Mouse (Mus musculus): ENCODE data around the gene Cdh22. TPM values are rescaled to one million over a fixed set of nuclear protein-coding genes. Genes with fewer than 3 reads are reported as not detected.

Gene Cdh22
- polyA plus RNA-seq, 1 experiment from 2014 or later: not detected

GRCm38 (mm10) chr2:165158317-165158716, 76.3 kb downstream of the Cdh22 start:
- no peak overlapping the region for H3K4me2 ChIP-seq (ENCODE audit: low read depth, low read length)
- WGBS (ENCODE audit: insufficient replicate concordance): 54% methylated on average over 4 of the region's 4 CpGs
- H3K9me3 ChIP-seq (replicated peaks; ENCODE audit: control insufficient read depth, low read length): no peaks in the 10 kb centered on the region
- no peak overlapping the region for H3K27ac ChIP-seq (ENCODE audit: low read length)
- no peaks in the 10 kb centered on the region for H3K4me1 ChIP-seq (ENCODE audit: control insufficient read depth, low read depth, low read length)
- H3K27me3 ChIP-seq (ENCODE audit: control insufficient read depth, insufficient read depth, low read depth, low read length): no peaks in the 10 kb centered on the region
- H3K4me3 ChIP-seq (ENCODE audit: low read depth, low read length): no peak overlapping the region
- no peak for ATAC-seq (ENCODE audit: low read depth)
- no peaks in the 10 kb centered on the region for H3K36me3 ChIP-seq (ENCODE audit: control insufficient read depth, insufficient read depth)
- no peak overlapping the region for H3K9ac ChIP-seq (ENCODE audit: low read depth, low read length)

GRCm38 (mm10) chr2:165157900-165158299, 76.8 kb downstream of the Cdh22 start:
- Histone ChIP-seq H3K4me1 (ENCODE audit: control insufficient read depth, low read depth, low read length) (no peaks in the 10 kb centered on the region), H3K4me3 (ENCODE audit: low read depth, low read length) (no peak overlapping the region), H3K9me3 (replicated peaks; ENCODE audit: control insufficient read depth, low read length) (no peaks in the 10 kb centered on the region), H3K9ac (ENCODE audit: low read depth, low read length) (no peak overlapping the region), H3K27me3 (ENCODE audit: control insufficient read depth, insufficient read depth, low read depth, low read length) (no peaks in the 10 kb centered on the region), H3K36me3 (ENCODE audit: control insufficient read depth, insufficient read depth) (no peaks in the 10 kb centered on the region), H3K27ac (ENCODE audit: low read length) (no peak overlapping the region), H3K4me2 (ENCODE audit: low read depth, low read length) (no peak overlapping the region)
- WGBS (ENCODE audit: insufficient replicate concordance): 59% methylated on average over 11 of the region's 11 CpGs
- no peak for ATAC-seq (ENCODE audit: low read depth)

- no peak for ATAC-seq (ENCODE audit: low read depth)
- Histone ChIP-seq H3K4me1 (ENCODE audit: control insufficient read depth, low read depth, low read length) (no peaks in the 10 kb centered on the region), H3K4me3 (ENCODE audit: low read depth, low read length) (no peak overlapping the region), H3K9ac (ENCODE audit: low read depth, low read length) (no peak overlapping the region), H3K27me3 (ENCODE audit: control insufficient read depth, insufficient read depth, low read depth, low read length) (no peaks in the 10 kb centered on the region), H3K4me2 (ENCODE audit: low read depth, low read length) (no peak overlapping the region), H3K9me3 (replicated peaks; ENCODE audit: control insufficient read depth, low read length) (no peaks in the 10 kb centered on the region), H3K27ac (ENCODE audit: low read length) (no peak overlapping the region), H3K36me3 (ENCODE audit: control insufficient read depth, insufficient read depth) (no peaks in the 10 kb centered on the region)
- 21% methylated on average over 12 of the region's 12 CpGs for WGBS (ENCODE audit: insufficient replicate concordance)
These were observed 81.6 kb downstream of the Cdh22 start for GRCm38 (mm10) chr2:165153006-165153405.

GRCm38 (mm10) chr2:165149741-165150140, 84.9 kb downstream of the Cdh22 start:
- H3K27me3 ChIP-seq (ENCODE audit: control insufficient read depth, insufficient read depth, low read depth, low read length): no peaks in the 10 kb centered on the region
- H3K36me3 ChIP-seq (ENCODE audit: control insufficient read depth, insufficient read depth): no peaks in the 10 kb centered on the region
- H3K4me3 ChIP-seq (ENCODE audit: low read depth, low read length): no peak overlapping the region
- 40% methylated on average over 3 of the region's 3 CpGs for WGBS (ENCODE audit: insufficient replicate concordance)
- no peaks in the 10 kb centered on the region for H3K4me1 ChIP-seq (ENCODE audit: control insufficient read depth, low read depth, low read length)
- H3K9ac ChIP-seq (ENCODE audit: low read depth, low read length): no peak overlapping the region
- no peak overlapping the region for H3K27ac ChIP-seq (ENCODE audit: low read length)
- H3K9me3 ChIP-seq (replicated peaks; ENCODE audit: control insufficient read depth, low read length): no peaks in the 10 kb centered on the region
- no peak for ATAC-seq (ENCODE audit: low read depth)
- H3K4me2 ChIP-seq (ENCODE audit: low read depth, low read length): no peak overlapping the region

GRCm38 (mm10) chr2:165145821-165146220, 88.8 kb downstream of the Cdh22 start:
- ATAC-seq (ENCODE audit: low read depth): no peak
- no peaks in the 10 kb centered on the region for H3K4me1 ChIP-seq (ENCODE audit: control insufficient read depth, low read depth, low read length)
- no peaks in the 10 kb centered on the region for H3K36me3 ChIP-seq (ENCODE audit: control insufficient read depth, insufficient read depth)
- H3K9ac ChIP-seq (ENCODE audit: low read depth, low read length): no peak overlapping the region
- H3K9me3 ChIP-seq (replicated peaks; ENCODE audit: control insufficient read depth, low read length): no peaks in the 10 kb centered on the region
- no peaks in the 10 kb centered on the region for H3K27me3 ChIP-seq (ENCODE audit: control insufficient read depth, insufficient read depth, low read depth, low read length)
- no peak overlapping the region for H3K4me2 ChIP-seq (ENCODE audit: low read depth, low read length)
- WGBS (ENCODE audit: insufficient replicate concordance): 60% methylated on average over 13 of the region's 13 CpGs
- H3K27ac ChIP-seq (ENCODE audit: low read length): no peak overlapping the region
- H3K4me3 ChIP-seq (ENCODE audit: low read depth, low read length): no peak overlapping the region

- no peak overlapping the region for H3K9ac ChIP-seq (ENCODE audit: low read depth, low read length)
- no peak for ATAC-seq (ENCODE audit: low read depth)
- H3K4me1 ChIP-seq (ENCODE audit: control insufficient read depth, low read depth, low read length): no peaks in the 10 kb centered on the region
- 61% methylated on average over 14 of the region's 14 CpGs for WGBS (ENCODE audit: insufficient replicate concordance)
- H3K27me3 ChIP-seq (ENCODE audit: control insufficient read depth, insufficient read depth, low read depth, low read length): no peaks in the 10 kb centered on the region
- no peak overlapping the region for H3K27ac ChIP-seq (ENCODE audit: low read length)
- H3K4me3 ChIP-seq (ENCODE audit: low read depth, low read length): no peak overlapping the region
- no peaks in the 10 kb centered on the region for H3K36me3 ChIP-seq (ENCODE audit: control insufficient read depth, insufficient read depth)
- H3K9me3 ChIP-seq (replicated peaks; ENCODE audit: control insufficient read depth, low read length): no peaks in the 10 kb centered on the region
- H3K4me2 ChIP-seq (ENCODE audit: low read depth, low read length): no peak overlapping the region
These were observed 91.2 kb downstream of the Cdh22 start for GRCm38 (mm10) chr2:165143487-165143886.

GRCm38 (mm10) chr2:165136049-165136448, 98.6 kb downstream of the Cdh22 start:
- no peak overlapping the region for H3K4me2 ChIP-seq (ENCODE audit: low read depth, low read length)
- 8% methylated on average over 16 of the region's 16 CpGs for WGBS (ENCODE audit: insufficient replicate concordance)
- no peak overlapping the region for H3K27ac ChIP-seq (ENCODE audit: low read length)
- H3K27me3 ChIP-seq (ENCODE audit: control insufficient read depth, insufficient read depth, low read depth, low read length): peaks cover 4% of the 10 kb centered on the region; the same call in 1 of the 2 replicates
- H3K4me1 ChIP-seq (ENCODE audit: control insufficient read depth, low read depth, low read length): peaks cover 3% of the 10 kb centered on the region
- H3K36me3 ChIP-seq (ENCODE audit: control insufficient read depth, insufficient read depth): no peaks in the 10 kb centered on the region
- H3K4me3 ChIP-seq (ENCODE audit: low read depth, low read length): no peak overlapping the region
- no peaks in the 10 kb centered on the region for H3K9me3 ChIP-seq (replicated peaks; ENCODE audit: control insufficient read depth, low read length)
- no peak overlapping the region for H3K9ac ChIP-seq (ENCODE audit: low read depth, low read length)
- ATAC-seq (ENCODE audit: low read depth): no peak

- 2% methylated on average over 15 of the region's 15 CpGs for WGBS (ENCODE audit: insufficient replicate concordance)
- Histone ChIP-seq H3K9ac (ENCODE audit: low read depth, low read length) (no peak overlapping the region), H3K9me3 (replicated peaks; ENCODE audit: control insufficient read depth, low read length) (no peaks in the 10 kb centered on the region), H3K4me1 (ENCODE audit: control insufficient read depth, low read depth, low read length) (peaks cover 3% of the 10 kb centered on the region), H3K36me3 (ENCODE audit: control insufficient read depth, insufficient read depth) (no peaks in the 10 kb centered on the region), H3K27ac (ENCODE audit: low read length) (no peak overlapping the region), H3K4me3 (ENCODE audit: low read depth, low read length) (no peak overlapping the region), H3K27me3 (ENCODE audit: control insufficient read depth, insufficient read depth, low read depth, low read length) (peaks cover 4% of the 10 kb centered on the region; the same call in 1 of the 2 replicates), H3K4me2 (ENCODE audit: low read depth, low read length) (no peak overlapping the region)
- no peak for ATAC-seq (ENCODE audit: low read depth)
These were observed 101.1 kb downstream of the Cdh22 start for GRCm38 (mm10) chr2:165133566-165133965.

GRCm38 (mm10) chr2:165131428-165131827, 103.2 kb downstream of the Cdh22 start:
- no peak for ATAC-seq (ENCODE audit: low read depth)
- 51% methylated on average over 12 of the region's 12 CpGs for WGBS (ENCODE audit: insufficient replicate concordance)
- no peaks in the 10 kb centered on the region for H3K36me3 ChIP-seq (ENCODE audit: control insufficient read depth, insufficient read depth)

More at GRCm38 (mm10) chr2:165131428-165131827, 103.2 kb downstream of the Cdh22 start:
- H3K4me1 ChIP-seq (ENCODE audit: control insufficient read depth, low read depth, low read length): peaks cover 2% of the 10 kb centered on the region
- no peak overlapping the region for H3K9ac ChIP-seq (ENCODE audit: low read depth, low read length)
- H3K27me3 ChIP-seq (ENCODE audit: control insufficient read depth, insufficient read depth, low read depth, low read length): peaks cover 4% of the 10 kb centered on the region; the same call in 1 of the 2 replicates
- no peak overlapping the region for H3K27ac ChIP-seq (ENCODE audit: low read length)
- no peak overlapping the region for H3K4me3 ChIP-seq (ENCODE audit: low read depth, low read length)
- no peak overlapping the region for H3K4me2 ChIP-seq (ENCODE audit: low read depth, low read length)
- no peaks in the 10 kb centered on the region for H3K9me3 ChIP-seq (replicated peaks; ENCODE audit: control insufficient read depth, low read length)
